Mouse (Mus musculus): ENCODE data around the gene Csnk1g2.
A peak's percentile ranks its signal among the peaks of the same experiment; 100 is the strongest.

DNA sequence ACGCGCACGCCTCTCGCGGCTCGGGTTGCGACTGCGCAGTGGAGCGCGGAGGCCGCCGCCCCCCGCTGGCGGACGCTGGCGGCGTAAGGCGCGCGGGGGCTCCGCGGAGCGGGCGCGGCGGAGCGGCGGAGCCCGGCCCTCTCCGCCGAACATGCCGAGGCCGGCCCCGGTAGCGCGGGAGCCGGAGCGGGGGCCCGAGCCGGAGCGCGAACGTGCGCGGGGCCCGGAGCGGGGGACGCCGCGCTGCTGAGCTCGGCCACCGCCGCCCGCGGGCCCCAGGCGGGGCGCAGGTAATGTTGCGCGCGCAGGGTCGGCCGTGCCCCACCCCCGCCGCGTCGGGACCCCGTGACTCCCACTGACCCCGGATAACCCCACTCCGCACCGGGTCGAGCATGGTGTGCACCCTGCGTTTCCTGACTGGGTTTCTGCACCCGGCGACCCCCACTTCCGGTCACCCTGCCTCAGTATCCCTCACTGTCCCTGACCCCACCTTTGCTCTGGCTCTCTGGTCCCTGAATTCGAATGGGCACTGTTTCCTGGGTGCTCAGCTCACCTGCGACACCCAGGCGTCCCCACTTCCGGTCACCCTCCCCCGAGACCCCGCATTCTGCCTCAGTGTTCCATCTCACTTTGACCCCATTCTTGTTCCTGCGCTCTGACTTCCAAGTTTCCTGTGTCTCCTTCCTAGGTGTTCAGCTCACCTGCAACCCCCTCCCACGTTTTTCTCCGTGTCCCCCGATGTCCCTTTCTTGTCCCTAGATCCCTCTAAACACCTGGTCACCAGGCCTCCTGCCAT, at the start of gene Csnk1g2:
- TF ChIP-seq CTCF (IDR thresholded peaks at IDR 0.05; ENCODE audit: insufficient read depth, low read length) (no peak), POLR2A (IDR thresholded peaks at IDR 0.05; ENCODE audit: borderline replicate concordance, extremely low read depth, low read depth, low read length) (peak; percentile 48; the same call in 1 of the 2 replicates)

Measured in lung, adult 2 months (tissue).